In genomic region chr5:130170666-130171422, GRCm38 (mm10) we compare ENCODE assay signal across 8 mouse cellular contexts. TPM values are rescaled to one million over a fixed set of nuclear protein-coding genes. Genes with fewer than 3 reads are reported as not detected.
DNase-seq lines count a peak whose midpoint lies in the region; ATAC-seq and TF ChIP-seq lines count a peak whose summit lies in the region.

No protein-coding gene starts in this region.

- H3K4me1 ChIP-seq in embryonic facial prominence, embryonic 15.5 days = peaks cover 24% of the 10 kb centered on the region
- peaks cover 7% of the 10 kb centered on the region for H3K4me1 ChIP-seq in limb, embryonic 11.5 days (ENCODE audit: control insufficient read depth, insufficient read depth, low read length)
- peaks cover 24% of the 10 kb centered on the region for H3K4me1 ChIP-seq in neural tube, embryonic 13.5 days (replicated peaks)

- no peak for ATAC-seq in embryonic facial prominence, embryonic 15.5 days (ENCODE audit: insufficient number of reproducible peaks, low FRiP score, low TSS enrichment, low read depth)
- no peak for ATAC-seq in limb, embryonic 11.5 days (ENCODE audit: insufficient number of reproducible peaks, low FRiP score, low TSS enrichment, low read depth)
- ATAC-seq in neural tube, embryonic 13.5 days (ENCODE audit: low read depth) = no peak

- DNase-seq in gastrocnemius, adult 2 months = no peak
- DNase-seq in gastrocnemius, postnatal 10 days = no peak
- DNase-seq in CD4-positive, CD25-positive, alpha-beta regulatory T cell, adult 2 months (ENCODE audit: low read depth, low spot score) = peak; percentile 10
- DNase-seq in limb, embryonic 11.5 days (ENCODE audit: low spot score) = no peak
- no peak for DNase-seq in layer of hippocampus, adult 9-11 months
- DNase-seq in right cerebral cortex, adult 18-20 months = no peak

- H3K4me3 ChIP-seq in gastrocnemius, adult 2 months = peak overlapping the region; percentile 88
- peak overlapping the region; percentile 74 for H3K4me3 ChIP-seq in embryonic facial prominence, embryonic 15.5 days (replicated peaks)
- H3K4me3 ChIP-seq in limb, embryonic 11.5 days (ENCODE audit: low read depth, low read length) = peak overlapping the region; percentile 91
- peak overlapping the region; percentile 89 for H3K4me3 ChIP-seq in neural tube, embryonic 13.5 days

- no peaks in the 10 kb centered on the region for H3K36me3 ChIP-seq in embryonic facial prominence, embryonic 15.5 days
- H3K36me3 ChIP-seq in limb, embryonic 11.5 days (ENCODE audit: control insufficient read depth, insufficient read depth, low read length) = no peaks in the 10 kb centered on the region; the same call in 1 of the 2 replicates
- H3K36me3 ChIP-seq in neural tube, embryonic 13.5 days = no peaks in the 10 kb centered on the region

- intact Hi-C loops in gastrocnemius, adult 2 months (cut with DNase I) = no loop called here

- 17% methylated on average over 6 of the region's 6 CpGs for WGBS in embryonic facial prominence, embryonic 15.5 days
- WGBS in limb, embryonic 11.5 days = 16% methylated on average over 6 of the region's 6 CpGs
- WGBS in neural tube, embryonic 13.5 days = 13% methylated on average over 6 of the region's 6 CpGs

- peak overlapping the region; percentile 68 for H3K4me2 ChIP-seq in embryonic facial prominence, embryonic 15.5 days (replicated peaks)
- H3K4me2 ChIP-seq in limb, embryonic 11.5 days (ENCODE audit: low read depth, severe bottlenecking) = peak overlapping the region; percentile 63
- peak overlapping the region; percentile 79 for H3K4me2 ChIP-seq in neural tube, embryonic 13.5 days

- no peaks in the 10 kb centered on the region for H3K27me3 ChIP-seq in embryonic facial prominence, embryonic 15.5 days
- no peaks in the 10 kb centered on the region for H3K27me3 ChIP-seq in limb, embryonic 11.5 days (ENCODE audit: control insufficient read depth, insufficient read depth, low read length)
- no peaks in the 10 kb centered on the region for H3K27me3 ChIP-seq in neural tube, embryonic 13.5 days

- H3K27ac ChIP-seq in gastrocnemius, adult 2 months = peak overlapping the region; percentile 100
- peak overlapping the region; percentile 81 for H3K27ac ChIP-seq in embryonic facial prominence, embryonic 15.5 days (replicated peaks)
- peak overlapping the region; percentile 77; the same call in 1 of the 2 replicates for H3K27ac ChIP-seq in limb, embryonic 11.5 days (replicated peaks; ENCODE audit: low read depth, low read length)
- H3K27ac ChIP-seq in neural tube, embryonic 13.5 days (replicated peaks) = peak overlapping the region; percentile 85

- no peaks in the 10 kb centered on the region for H3K9me3 ChIP-seq in embryonic facial prominence, embryonic 15.5 days (replicated peaks)
- H3K9me3 ChIP-seq in limb, embryonic 11.5 days (ENCODE audit: control insufficient read depth, low read length) = no peaks in the 10 kb centered on the region
- no peaks in the 10 kb centered on the region for H3K9me3 ChIP-seq in neural tube, embryonic 13.5 days

- TF ChIP-seq CTCF in gastrocnemius, adult 2 months (IDR thresholded peaks at IDR 0.05) = no peak

- peak overlapping the region; percentile 56 for H3K9ac ChIP-seq in embryonic facial prominence, embryonic 15.5 days
- H3K9ac ChIP-seq in limb, embryonic 11.5 days (ENCODE audit: low read length) = peak overlapping the region; percentile 84
- peak overlapping the region; percentile 89 for H3K9ac ChIP-seq in neural tube, embryonic 13.5 days

RNA-seq across cellular contexts. Expression of gene Rabgef1, which starts 0.8 kb away (rescaled TPM):
- 100 to 1,000 TPM in 1 of 2 experiments, 10 to 100 TPM in 1; 90.5 to 140 TPM for total RNA-seq in gastrocnemius, adult 2 months (2021)
- total RNA-seq in gastrocnemius, postnatal 10 days (2021) = 10 to 100 TPM; 33.3 to 39.3 TPM
- polyA plus RNA-seq in embryonic facial prominence, embryonic 15.5 days (2015; fragmentation: Nextera tagmentation; extraction: Ambion mirVana) = 30.1 and 32.6 TPM in 2 replicates
- 23.6 and 23.7 TPM in 2 replicates for polyA plus RNA-seq in limb, embryonic 11.5 days (2014; fragmentation: Nextera tagmentation; extraction: Ambion mirVana)
- polyA plus RNA-seq in neural tube, embryonic 13.5 days (2015; fragmentation: Nextera tagmentation; extraction: Ambion mirVana) = 36.4 and 36.6 TPM in 2 replicates

RNA-seq across cellular contexts. Expression of gene Kctd7, which starts 26.2 kb away (rescaled TPM):
- total RNA-seq in gastrocnemius, adult 2 months (2021) = 1 to 10 TPM; 2.4 to 2.9 TPM
- total RNA-seq in gastrocnemius, postnatal 10 days (2021) = 1 to 10 TPM; 3.9 to 5.7 TPM
- 6.1 and 7.4 TPM in 2 replicates for polyA plus RNA-seq in embryonic facial prominence, embryonic 15.5 days (2015; fragmentation: Nextera tagmentation; extraction: Ambion mirVana)
- 3.7 and 5.8 TPM in 2 replicates for polyA plus RNA-seq in limb, embryonic 11.5 days (2014; fragmentation: Nextera tagmentation; extraction: Ambion mirVana)
- 15.1 and 16.7 TPM in 2 replicates for polyA plus RNA-seq in neural tube, embryonic 13.5 days (2015; fragmentation: Nextera tagmentation; extraction: Ambion mirVana)

RNA-seq across cellular contexts. Expression of gene Tmem248, which starts 46.0 kb away (rescaled TPM):
- total RNA-seq in gastrocnemius, adult 2 months (2021) = 10 to 100 TPM; 42.9 to 46.7 TPM
- total RNA-seq in gastrocnemius, postnatal 10 days (2021) = 10 to 100 TPM; 25.2 to 29.9 TPM
- polyA plus RNA-seq in embryonic facial prominence, embryonic 15.5 days (2015; fragmentation: Nextera tagmentation; extraction: Ambion mirVana) = 31.5 and 35.3 TPM in 2 replicates
- polyA plus RNA-seq in limb, embryonic 11.5 days (2014; fragmentation: Nextera tagmentation; extraction: Ambion mirVana) = 36.0 and 39.2 TPM in 2 replicates
- polyA plus RNA-seq in neural tube, embryonic 13.5 days (2015; fragmentation: Nextera tagmentation; extraction: Ambion mirVana) = 25.9 TPM in 2 replicates
